Comparison of ENCODE assay signal across 9 mouse cellular contexts in the genomic region with DNA sequence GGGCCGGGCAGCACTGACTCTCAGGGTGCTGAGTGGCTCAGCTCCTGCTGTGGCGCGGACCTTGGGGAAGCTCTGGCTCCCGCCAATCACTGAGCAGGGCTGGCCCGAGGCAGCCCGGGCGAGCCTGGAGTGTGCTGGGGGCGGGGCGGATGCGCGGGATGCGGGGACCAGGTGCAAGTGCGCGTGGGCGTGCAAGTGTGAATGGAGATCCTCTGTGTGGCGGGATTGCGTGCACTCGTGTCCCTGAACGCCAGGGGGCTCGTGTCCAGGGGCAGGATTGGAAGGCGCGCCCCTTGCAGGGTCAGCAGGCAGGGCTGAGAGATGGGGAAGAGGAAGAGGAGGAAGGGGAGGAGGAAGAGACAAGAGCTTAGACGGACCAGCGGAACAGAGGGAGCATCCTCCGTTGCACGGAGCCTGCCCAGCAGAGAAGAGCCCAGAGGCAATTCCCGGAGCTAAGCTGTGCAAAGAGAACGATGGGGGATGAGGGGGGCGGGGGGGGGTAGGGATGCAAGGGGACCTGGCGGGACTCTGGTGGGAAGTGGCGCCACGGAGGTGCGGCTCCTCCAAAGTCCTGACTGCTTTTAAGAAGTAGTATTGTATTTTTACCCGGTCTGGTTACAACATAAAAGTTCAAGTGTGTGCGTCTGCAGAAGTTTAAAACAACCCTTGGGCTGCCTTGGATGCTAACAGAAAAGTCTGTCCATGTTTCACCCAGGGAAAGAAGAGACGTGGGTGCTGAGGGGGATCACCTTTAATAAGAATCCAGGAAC. TPM values are rescaled to one million over a fixed set of nuclear protein-coding genes. Genes with fewer than 3 reads are reported as not detected.
A peak's percentile ranks its signal among the peaks of the same experiment; 100 is the strongest.
DNase-seq lines count a peak whose midpoint lies in the region; ATAC-seq lines count a peak whose summit lies in the region.
"Had no signal": no experiment of that assay in that cellular context is flagged by ENCODE, and none has a peak within 500 bp of the region (broad histone marks: within the 10 kb centered on the region; RNA-seq: fewer than 3 reads in every experiment).

No protein-coding gene starts in this region.

- H3K27me3 ChIP-seq in heart, embryonic 10.5 days (ENCODE audit: insufficient read depth, poor library complexity, severe bottlenecking): peaks cover 84% of the 10 kb centered on the region
- peaks cover 70% of the 10 kb centered on the region for H3K27me3 ChIP-seq in kidney, embryonic 16.5 days (ENCODE audit: insufficient read depth, low read length)
- peaks cover 33% of the 10 kb centered on the region for H3K27me3 ChIP-seq in lung, embryonic 15.5 days
- peaks cover 39% of the 10 kb centered on the region for H3K27me3 ChIP-seq in neural tube, embryonic 15.5 days (replicated peaks)

- H3K9ac ChIP-seq in kidney, embryonic 16.5 days (replicated peaks; ENCODE audit: low read length): 0 out of 2 replicates have a peak overlapping the region, but pooled peaks have one; percentile 24
- peak overlapping the region; percentile 15 for H3K9ac ChIP-seq in lung, embryonic 15.5 days
- H3K9ac ChIP-seq in neural tube, embryonic 15.5 days (replicated peaks): peak overlapping the region; percentile 43

- under 1% methylated on average over 36 of the region's 36 CpGs for WGBS in heart, embryonic 10.5 days
- under 1% methylated on average over 36 of the region's 36 CpGs for WGBS in kidney, embryonic 16.5 days
- under 1% methylated on average over 36 of the region's 36 CpGs for WGBS in lung, embryonic 15.5 days
- under 1% methylated on average over 36 of the region's 36 CpGs for WGBS in neural tube, embryonic 15.5 days

- H3K4me2 ChIP-seq in kidney, embryonic 16.5 days (replicated peaks; ENCODE audit: low read depth, low read length): peak overlapping the region; percentile 64
- peak overlapping the region; percentile 78 for H3K4me2 ChIP-seq in lung, embryonic 15.5 days
- H3K4me2 ChIP-seq in neural tube, embryonic 15.5 days: peak overlapping the region; percentile 87

- H3K36me3 ChIP-seq in heart, embryonic 10.5 days: no peaks in the 10 kb centered on the region
- no peaks in the 10 kb centered on the region for H3K36me3 ChIP-seq in kidney, embryonic 16.5 days (ENCODE audit: insufficient read depth, low read length)
- no peaks in the 10 kb centered on the region for H3K36me3 ChIP-seq in lung, embryonic 15.5 days
- no peaks in the 10 kb centered on the region for H3K36me3 ChIP-seq in neural tube, embryonic 15.5 days
- H3K36me3 ChIP-seq: G1E had no signal

- H3K4me1 ChIP-seq in heart, embryonic 10.5 days: peaks cover 16% of the 10 kb centered on the region
- H3K4me1 ChIP-seq in kidney, embryonic 16.5 days (ENCODE audit: insufficient read depth, low read length): peaks cover 15% of the 10 kb centered on the region
- peaks cover 18% of the 10 kb centered on the region for H3K4me1 ChIP-seq in lung, embryonic 15.5 days
- H3K4me1 ChIP-seq in neural tube, embryonic 15.5 days: peaks cover 19% of the 10 kb centered on the region

- ATAC-seq in kidney, embryonic 16.5 days (ENCODE audit: low FRiP score, low TSS enrichment): peak; percentile 93
- ATAC-seq in lung, embryonic 15.5 days (ENCODE audit: borderline replicate concordance, extremely low read depth, low FRiP score, low TSS enrichment): peak; percentile 90
- peak; percentile 75 for ATAC-seq in neural tube, embryonic 15.5 days (ENCODE audit: low FRiP score)

- peak overlapping the region; percentile 62 for H3K4me3 ChIP-seq in heart, embryonic 10.5 days
- H3K4me3 ChIP-seq in kidney, embryonic 16.5 days (ENCODE audit: low read length): peak overlapping the region; percentile 46
- H3K4me3 ChIP-seq in lung, embryonic 15.5 days: peak overlapping the region; percentile 42
- peak overlapping the region; percentile 46 for H3K4me3 ChIP-seq in neural tube, embryonic 15.5 days (replicated peaks)

- no peaks in the 10 kb centered on the region for H3K9me3 ChIP-seq in heart, embryonic 10.5 days
- H3K9me3 ChIP-seq in kidney, embryonic 16.5 days (ENCODE audit: low read length): 0 out of 2 replicates have a peak, but pooled peaks cover under 1% of the 10 kb centered on the region
- no peaks in the 10 kb centered on the region for H3K9me3 ChIP-seq in lung, embryonic 15.5 days
- H3K9me3 ChIP-seq in neural tube, embryonic 15.5 days (replicated peaks): no peaks in the 10 kb centered on the region

- DNase-seq in gastrocnemius, postnatal 10 days: peak; percentile 46
- no peak for DNase-seq in gastrocnemius, adult 8-10 months (ENCODE audit: low spot score in 2 of 2)
- DNase-seq in cerebellum, postnatal 10 days: peak; percentile 55 to 62
- DNase-seq in heart, embryonic 10.5 days (ENCODE audit: low spot score): peak; percentile 79
- peak; percentile 69 to 79 for DNase-seq in thymus, postnatal 36 days

- H3K27ac ChIP-seq in heart, embryonic 10.5 days: peak overlapping the region; percentile 62; the same call in 1 of the 2 replicates
- no peak overlapping the region for H3K27ac ChIP-seq in kidney, embryonic 16.5 days (ENCODE audit: low read length)
- H3K27ac ChIP-seq in lung, embryonic 15.5 days: peak overlapping the region; percentile 70
- H3K27ac ChIP-seq in neural tube, embryonic 15.5 days (replicated peaks): no peak overlapping the region

RNA-seq across cellular contexts. Expression of gene Erg, which starts 0.7 kb away (rescaled TPM):
- total RNA-seq in gastrocnemius, postnatal 10 days (2021): 10 to 100 TPM; 23.8 to 26.7 TPM
- total RNA-seq in gastrocnemius, adult 8-10 months (2022): 1 to 10 TPM; 5.7 to 9.8 (median 8.2) TPM
- 4.7 and 5.9 TPM in 2 replicates for polyA plus RNA-seq in heart, embryonic 10.5 days (2016; fragmentation: Nextera tagmentation; extraction: Ambion mirVana)
- polyA plus RNA-seq in kidney, embryonic 16.5 days (2015; fragmentation: Nextera tagmentation; extraction: Ambion mirVana): 9.2 and 9.5 TPM in 2 replicates
- 10.3 and 12.2 TPM in 2 replicates for polyA plus RNA-seq in lung, embryonic 15.5 days (2015; fragmentation: Nextera tagmentation; extraction: Ambion mirVana)
- 2.3 and 2.9 TPM in 2 replicates for polyA plus RNA-seq in neural tube, embryonic 15.5 days (2015; fragmentation: Nextera tagmentation; extraction: Ambion mirVana)

Comparison
In these comparisons a context has a peak if more than half of its experiments do, and no peak if none do; other contexts are left out.
1. DNase-seq: peak in gastrocnemius, postnatal 10 days (single experiment), cerebellum, postnatal 10 days (2 of 2), heart, embryonic 10.5 days (single experiment) and thymus, postnatal 36 days (2 of 2); none in gastrocnemius, adult 8-10 months (0 of 2).
2. H3K27ac ChIP-seq: peak in heart, embryonic 10.5 days (single experiment) and lung, embryonic 15.5 days (single experiment); none in kidney, embryonic 16.5 days (single experiment) and neural tube, embryonic 15.5 days (single experiment).
3. Peak in every context shown above with its lines, with median percentiles within 50 percentile points of each other: H3K4me3 ChIP-seq, ATAC-seq, H3K4me2 ChIP-seq and H3K9ac ChIP-seq.